In the genomic region with DNA sequence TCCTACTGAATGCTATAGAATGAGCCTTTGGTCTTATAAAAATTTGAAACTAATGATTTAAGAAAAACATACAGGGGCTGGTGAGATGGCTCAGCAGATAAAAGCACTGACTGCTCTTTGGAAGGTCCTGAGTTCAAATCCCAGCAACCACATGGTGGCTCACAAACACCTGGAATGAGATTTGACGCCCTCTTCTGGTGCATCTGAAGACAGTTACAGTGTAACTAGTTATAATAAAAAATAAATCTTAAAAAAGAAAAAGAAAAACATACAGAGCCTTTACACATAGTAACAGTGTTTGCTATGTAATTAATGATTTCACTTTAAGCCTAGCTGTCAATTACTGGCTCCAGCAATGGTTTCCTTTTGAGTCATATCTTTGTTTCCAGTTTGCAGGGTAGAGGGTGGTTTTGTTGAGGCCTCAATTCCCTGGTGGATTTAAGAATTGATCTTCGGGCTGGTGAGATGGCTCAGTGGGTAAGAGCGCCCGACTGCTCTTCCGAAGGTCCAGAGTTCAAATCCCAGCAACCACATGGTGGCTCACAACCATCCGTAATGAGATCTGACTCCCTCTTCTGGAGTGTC, we compare ENCODE assay signal across 8 mouse cellular contexts. TPM values are rescaled to one million over a fixed set of nuclear protein-coding genes. Genes with fewer than 3 reads are reported as not detected.
A peak's percentile ranks its signal among the peaks of the same experiment; 100 is the strongest.
DNase-seq lines count a peak whose midpoint lies in the region; ATAC-seq and TF ChIP-seq lines count a peak whose summit lies in the region.
"Not testable (repeated sequence)": the region's sequence is repeated elsewhere in the genome, so short reads cannot be mapped to it uniquely, and the experiment has no call there.

No protein-coding gene starts in this region.

- H3K9me3 ChIP-seq in embryonic facial prominence, embryonic 13.5 days; hindbrain, embryonic 10.5 days; intestine, postnatal 0 days (ENCODE audit: control insufficient read depth); liver, embryonic 11.5 days (ENCODE audit: control insufficient read depth, low read length); neural tube, embryonic 12.5 days: not testable (repeated sequence)

- 87% methylated on average over 6 of the region's 6 CpGs for WGBS in embryonic facial prominence, embryonic 13.5 days
- WGBS in hindbrain, embryonic 10.5 days = 91% methylated on average over 6 of the region's 6 CpGs
- WGBS in intestine, postnatal 0 days = 91% methylated on average over 5 of the region's 6 CpGs
- 83% methylated on average over 5 of the region's 6 CpGs for WGBS in liver, embryonic 11.5 days
- 89% methylated on average over 1 of the region's 6 CpGs for WGBS in macrophage (ENCODE audit: missing documents)
- WGBS in neural tube, embryonic 12.5 days = 85% methylated on average over 6 of the region's 6 CpGs

- not testable (repeated sequence) for ATAC-seq in embryonic facial prominence, embryonic 13.5 days (ENCODE audit: insufficient number of reproducible peaks, insufficient read depth, low FRiP score, low TSS enrichment, low read depth); intestine, postnatal 0 days; liver, embryonic 11.5 days (replicated peaks; ENCODE audit: low FRiP score); neural tube, embryonic 12.5 days (ENCODE audit: low FRiP score, low read depth)

- H3K27me3 ChIP-seq in embryonic facial prominence, embryonic 13.5 days; hindbrain, embryonic 10.5 days (ENCODE audit: insufficient read depth, poor library complexity, severe bottlenecking); intestine, postnatal 0 days (replicated peaks; ENCODE audit: control insufficient read depth, insufficient read depth, low read length); liver, embryonic 11.5 days (replicated peaks; ENCODE audit: control insufficient read depth, insufficient read depth, low read length); neural tube, embryonic 12.5 days (replicated peaks): not testable (repeated sequence)

- intact Hi-C loops in gastrocnemius, adult 2 months (cut with DNase I) = loop anchor here (5.0 kb wide), 1 partner anchor 69 kb away; no protein-coding TSS in a partner anchor

- peak; percentile 4 to 5 for DNase-seq in B cell, adult 2 months
- not testable (repeated sequence) for DNase-seq in gastrocnemius, adult 2 months; hindbrain, embryonic 10.5 days (ENCODE audit: low spot score); liver, embryonic 11.5 days (ENCODE audit: low spot score)

- not testable (repeated sequence) for H3K4me1 ChIP-seq in embryonic facial prominence, embryonic 13.5 days; intestine, postnatal 0 days (replicated peaks; ENCODE audit: control insufficient read depth, insufficient read depth, low read length); liver, embryonic 11.5 days (replicated peaks; ENCODE audit: control insufficient read depth, insufficient read depth, low read length)
- H3K4me1 ChIP-seq in hindbrain, embryonic 10.5 days (replicated peaks) = peaks cover 14% of the 10 kb centered on the region
- H3K4me1 ChIP-seq in neural tube, embryonic 12.5 days = peaks cover 15% of the 10 kb centered on the region

- H3K79me2 ChIP-seq in macrophage (ENCODE audit: inconsistent target) = peaks cover 42% of the 10 kb centered on the region

- peaks cover 30% of the 10 kb centered on the region for H3K36me3 ChIP-seq in embryonic facial prominence, embryonic 13.5 days
- H3K36me3 ChIP-seq in hindbrain, embryonic 10.5 days = peaks cover 48% of the 10 kb centered on the region
- peaks cover 13% of the 10 kb centered on the region; the same call in 1 of the 2 replicates for H3K36me3 ChIP-seq in intestine, postnatal 0 days (ENCODE audit: control insufficient read depth, insufficient read depth)
- peaks cover 14% of the 10 kb centered on the region for H3K36me3 ChIP-seq in liver, embryonic 11.5 days (ENCODE audit: control insufficient read depth, insufficient read depth, low read length)
- H3K36me3 ChIP-seq in macrophage (ENCODE audit: inconsistent target) = peaks cover 14% of the 10 kb centered on the region; the same call in 1 of the 2 replicates
- H3K36me3 ChIP-seq in neural tube, embryonic 12.5 days = peaks cover 27% of the 10 kb centered on the region

- peak overlapping the region; percentile 68; the same call in 1 of the 2 replicates for H3K4me2 ChIP-seq in embryonic facial prominence, embryonic 13.5 days
- H3K4me2 ChIP-seq in intestine, postnatal 0 days (replicated peaks; ENCODE audit: low read depth) = peak overlapping the region; percentile 80; the same call in 1 of the 2 replicates
- H3K4me2 ChIP-seq in liver, embryonic 11.5 days = peak overlapping the region; percentile 74
- peak overlapping the region; percentile 89; the same call in 1 of the 2 replicates for H3K4me2 ChIP-seq in neural tube, embryonic 12.5 days (replicated peaks)

- H3K27ac ChIP-seq in embryonic facial prominence, embryonic 13.5 days = peak overlapping the region; percentile 94
- H3K27ac ChIP-seq in gastrocnemius, adult 2 months = peak overlapping the region; percentile 94
- peak overlapping the region; percentile 94 for H3K27ac ChIP-seq in hindbrain, embryonic 10.5 days
- H3K27ac ChIP-seq in intestine, postnatal 0 days (ENCODE audit: low read depth, low read length); liver, embryonic 11.5 days (ENCODE audit: low read depth, low read length); neural tube, embryonic 12.5 days: not testable (repeated sequence)
- H3K27ac ChIP-seq in macrophage = peak overlapping the region; percentile 66; the same call in 1 of the 2 replicates

- not testable (repeated sequence) for H3K4me3 ChIP-seq in embryonic facial prominence, embryonic 13.5 days; intestine, postnatal 0 days (ENCODE audit: low read depth, low read length); liver, embryonic 11.5 days (ENCODE audit: low read depth, low read length); macrophage (ENCODE audit: inconsistent target); neural tube, embryonic 12.5 days
- H3K4me3 ChIP-seq in gastrocnemius, adult 2 months = peak overlapping the region; percentile 90
- 0 out of 2 replicates have a peak overlapping the region, but pooled peaks have one; percentile 92 for H3K4me3 ChIP-seq in hindbrain, embryonic 10.5 days

- not testable (repeated sequence) for TF ChIP-seq CTCF in gastrocnemius, adult 2 months (IDR thresholded peaks at IDR 0.05)
- peak; percentile 31 for TF ChIP-seq CTCF in intestine, postnatal 0 days (IDR thresholded peaks at IDR 0.05; ENCODE audit: low read depth)

- not testable (repeated sequence) for H3K9ac ChIP-seq in embryonic facial prominence, embryonic 13.5 days; intestine, postnatal 0 days (ENCODE audit: low read depth, low read length); liver, embryonic 11.5 days (ENCODE audit: low read depth, low read length); neural tube, embryonic 12.5 days

RNA-seq across cellular contexts. Expression of a gene that starts 0.8 kb away (rescaled TPM):
- polyA plus RNA-seq in embryonic facial prominence, embryonic 13.5 days (2015; fragmentation: Nextera tagmentation; extraction: Ambion mirVana) = 91.7 and 98.8 TPM in 2 replicates
- total RNA-seq in gastrocnemius, adult 2 months (2021) = 10 to 100 TPM; 11.5 to 13.6 TPM
- 83.0 and 96.7 TPM in 2 replicates for polyA plus RNA-seq in hindbrain, embryonic 10.5 days (2016; fragmentation: Nextera tagmentation; extraction: Ambion mirVana)
- polyA plus RNA-seq in intestine, postnatal 0 days (2015; fragmentation: Nextera tagmentation; extraction: Ambion mirVana) = 44.3 and 47.3 TPM in 2 replicates
- 92.0 and 97.2 TPM in 2 replicates for polyA plus RNA-seq in liver, embryonic 11.5 days (2014; fragmentation: Nextera tagmentation; extraction: Ambion mirVana)
- 100 to 1,000 TPM in 3 of 26 experiments, 10 to 100 TPM in 23; 19.1 to 114 (median 72.1) TPM for total RNA-seq in macrophage (2018; cell fraction: chromatin; rRNA removed)
- total RNA-seq in macrophage (2018; cell fraction: cytosol; rRNA removed) = 10 to 100 TPM; 11.1 to 25.5 (median 18.9) TPM
- 10 to 100 TPM; 19.4 to 70.0 (median 37.2) TPM for total RNA-seq in macrophage (2018; cell fraction: nucleus; rRNA removed)
- polyA plus RNA-seq in macrophage (2018) = 15.2 to 26.0 TPM (median 24.2 TPM) in 3 replicates
- 63.5 and 65.4 TPM in 2 replicates for polyA plus RNA-seq in neural tube, embryonic 12.5 days (2016; fragmentation: Nextera tagmentation; extraction: Ambion mirVana)

RNA-seq across cellular contexts. Expression of a gene that starts 12.9 kb away (rescaled TPM):
- polyA plus RNA-seq in embryonic facial prominence, embryonic 13.5 days (2015; fragmentation: Nextera tagmentation; extraction: Ambion mirVana) = 123 and 141 TPM in 2 replicates
- 100 to 1,000 TPM; 118 to 180 TPM for total RNA-seq in gastrocnemius, adult 2 months (2021)
- polyA plus RNA-seq in hindbrain, embryonic 10.5 days (2016; fragmentation: Nextera tagmentation; extraction: Ambion mirVana) = 146 and 147 TPM in 2 replicates
- polyA plus RNA-seq in intestine, postnatal 0 days (2015; fragmentation: Nextera tagmentation; extraction: Ambion mirVana) = 406 and 410 TPM in 2 replicates
- 238 and 241 TPM in 2 replicates for polyA plus RNA-seq in liver, embryonic 11.5 days (2014; fragmentation: Nextera tagmentation; extraction: Ambion mirVana)
- total RNA-seq in macrophage (2018; cell fraction: chromatin; rRNA removed) = 1 to 10 TPM in 19 of 26 experiments, not detected in 7; 1.1 to 7.2 (median 2.2) TPM
- 10 to 100 TPM; 47.4 to 77.3 (median 59.6) TPM for total RNA-seq in macrophage (2018; cell fraction: cytosol; rRNA removed)
- 10 to 100 TPM in 8 of 26 experiments, 1 to 10 TPM in 18; 3.0 to 16.2 (median 7.0) TPM for total RNA-seq in macrophage (2018; cell fraction: nucleus; rRNA removed)
- polyA plus RNA-seq in macrophage (2018) = 71.3 to 93.3 TPM (median 80.4 TPM) in 3 replicates
- polyA plus RNA-seq in neural tube, embryonic 12.5 days (2016; fragmentation: Nextera tagmentation; extraction: Ambion mirVana) = 135 and 144 TPM in 2 replicates

RNA-seq across cellular contexts. Expression of a gene that starts 44.1 kb away (rescaled TPM):
- polyA plus RNA-seq in embryonic facial prominence, embryonic 13.5 days (2015; fragmentation: Nextera tagmentation; extraction: Ambion mirVana) = 43.7 and 44.6 TPM in 2 replicates
- total RNA-seq in gastrocnemius, adult 2 months (2021) = not detected
- polyA plus RNA-seq in hindbrain, embryonic 10.5 days (2016; fragmentation: Nextera tagmentation; extraction: Ambion mirVana) = 51.5 and 57.8 TPM in 2 replicates
- 9.5 and 10.4 TPM in 2 replicates for polyA plus RNA-seq in intestine, postnatal 0 days (2015; fragmentation: Nextera tagmentation; extraction: Ambion mirVana)
- 73.0 and 77.5 TPM in 2 replicates for polyA plus RNA-seq in liver, embryonic 11.5 days (2014; fragmentation: Nextera tagmentation; extraction: Ambion mirVana)
- 1 to 10 TPM in 19 of 26 experiments, under 1 TPM in 3, not detected in 4; 0.77 to 10.0 (median 3.6) TPM for total RNA-seq in macrophage (2018; cell fraction: chromatin; rRNA removed)
- 1 to 10 TPM in 24 of 26 experiments, under 1 TPM in 2; 0.90 to 2.4 (median 1.5) TPM for total RNA-seq in macrophage (2018; cell fraction: cytosol; rRNA removed)
- total RNA-seq in macrophage (2018; cell fraction: nucleus; rRNA removed) = 10 to 100 TPM in 1 of 26 experiments, 1 to 10 TPM in 14, under 1 TPM in 7, not detected in 4; 0.46 to 16.3 (median 1.5) TPM
- 0.86 to 7.4 TPM (median 4.3 TPM) in 3 replicates for polyA plus RNA-seq in macrophage (2018)
- polyA plus RNA-seq in neural tube, embryonic 12.5 days (2016; fragmentation: Nextera tagmentation; extraction: Ambion mirVana) = 27.8 and 27.9 TPM in 2 replicates

RNA-seq across cellular contexts. Expression of a gene that starts 54.8 kb away (rescaled TPM):
- 232 and 240 TPM in 2 replicates for polyA plus RNA-seq in embryonic facial prominence, embryonic 13.5 days (2015; fragmentation: Nextera tagmentation; extraction: Ambion mirVana)
- not detected for total RNA-seq in gastrocnemius, adult 2 months (2021)
- polyA plus RNA-seq in hindbrain, embryonic 10.5 days (2016; fragmentation: Nextera tagmentation; extraction: Ambion mirVana) = 321 and 434 TPM in 2 replicates
- polyA plus RNA-seq in intestine, postnatal 0 days (2015; fragmentation: Nextera tagmentation; extraction: Ambion mirVana) = 30.3 and 41.3 TPM in 2 replicates
- 343 and 384 TPM in 2 replicates for polyA plus RNA-seq in liver, embryonic 11.5 days (2014; fragmentation: Nextera tagmentation; extraction: Ambion mirVana)
- total RNA-seq in macrophage (2018; cell fraction: chromatin; rRNA removed) = 10 to 100 TPM in 2 of 26 experiments, 1 to 10 TPM in 20, under 1 TPM in 4; 0.57 to 31.0 (median 3.5) TPM
- total RNA-seq in macrophage (2018; cell fraction: cytosol; rRNA removed) = 1 to 10 TPM; 1.9 to 9.2 (median 3.3) TPM
- 10 to 100 TPM in 1 of 26 experiments, 1 to 10 TPM in 25; 1.4 to 16.0 (median 3.4) TPM for total RNA-seq in macrophage (2018; cell fraction: nucleus; rRNA removed)
- 1.8 to 7.7 TPM (median 6.2 TPM) in 3 replicates for polyA plus RNA-seq in macrophage (2018)
- polyA plus RNA-seq in neural tube, embryonic 12.5 days (2016; fragmentation: Nextera tagmentation; extraction: Ambion mirVana) = 197 and 198 TPM in 2 replicates
